Mouse (Mus musculus) adrenal gland, adult 8-10 months (tissue): ENCODE measurements at regions not wholly inside any gene's neighbourhood (a gene's known extent, or its start where the extent isn't known, plus 50 kb on each side); places are given as distances from the start of the nearest gene placed in this dataset.

ENCODE experiments used
- DNase-seq: peaks from one replicate; pipeline ENCODE4 v3.0.0; 2022

DNA sequence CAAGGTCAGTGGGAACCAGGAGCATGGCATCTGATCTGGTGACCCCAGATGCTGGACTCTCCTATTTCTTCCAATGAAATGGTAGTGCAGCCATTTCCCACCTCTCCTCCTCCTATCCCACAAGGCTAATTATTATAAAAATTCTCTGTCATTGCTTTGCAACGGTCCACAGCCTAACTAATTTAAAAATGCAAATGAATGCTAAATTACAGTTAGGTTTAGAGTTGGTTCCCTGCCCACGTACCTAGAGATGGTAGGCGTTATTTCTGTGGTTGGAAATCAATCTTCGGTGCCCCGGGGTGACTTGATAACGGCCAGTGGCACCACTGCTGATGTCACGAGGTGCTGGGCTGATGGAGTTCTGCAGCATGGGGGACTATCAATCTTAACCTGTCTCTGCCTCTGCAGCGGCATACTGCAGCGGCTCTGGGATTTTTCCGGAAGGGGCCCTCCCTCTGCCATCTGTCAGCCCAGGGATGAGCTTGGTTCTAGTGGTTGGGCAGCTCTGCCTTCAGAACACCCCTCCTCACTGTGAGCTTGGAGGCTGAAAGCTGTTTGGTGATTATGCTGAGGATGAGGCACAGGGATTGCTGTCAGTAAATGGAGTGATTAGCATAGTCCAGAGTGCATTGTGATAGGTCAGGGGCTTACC lies 66.5 kb downstream of the Nmur2 start:
- DNase-seq = no peak

DNA sequence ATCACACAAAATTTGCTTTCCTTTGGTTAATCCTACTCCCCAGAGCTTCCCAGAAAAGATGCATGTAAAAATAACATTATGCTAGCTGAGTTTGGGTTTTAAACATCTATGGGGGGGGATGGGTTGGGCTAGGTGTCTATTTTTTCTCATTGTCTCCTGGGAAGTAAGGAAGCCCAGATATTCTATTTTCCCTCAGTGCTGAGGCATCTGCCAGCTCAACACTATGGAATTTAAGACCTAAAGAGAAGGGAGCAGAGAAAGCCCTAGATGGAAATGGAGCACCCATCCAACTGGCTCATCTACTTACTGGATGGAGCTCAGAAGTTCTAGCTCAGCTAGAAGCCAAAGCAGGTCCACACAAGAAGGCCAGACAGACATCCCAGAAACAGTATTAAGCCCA lies 74.2 kb downstream of the Nmur2 start:
- DNase-seq = no peak

GRCm38 (mm10) chr11:55958372-55958771 lies 82.4 kb downstream of the Nmur2 start:
- DNase-seq = no peak

GRCm38 (mm10) chr11:55957355-55957754 lies 83.5 kb downstream of the Nmur2 start:
- no peak for DNase-seq

GRCm38 (mm10) chr11:55953696-55954095 lies 87.1 kb downstream of the Nmur2 start:
- no peak for DNase-seq

DNA sequence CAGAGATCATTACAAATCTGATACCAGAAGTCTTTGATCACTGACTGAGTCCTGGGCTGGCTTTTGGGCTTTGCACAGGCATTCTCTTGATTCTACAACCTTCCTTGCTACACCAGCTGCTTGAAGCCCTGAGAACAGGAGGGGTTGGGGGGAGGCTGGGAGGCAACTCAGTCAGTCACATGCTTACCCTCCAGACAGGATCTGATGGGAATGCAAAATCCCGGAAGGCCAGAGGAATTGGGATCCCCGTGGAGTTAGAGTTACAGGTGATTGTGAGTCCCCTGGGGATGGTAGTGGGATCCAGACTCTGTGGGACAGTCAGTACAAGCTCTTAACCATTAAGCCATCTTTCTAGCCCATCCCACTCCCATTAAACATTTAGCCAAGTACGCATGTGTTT lies 91.2 kb downstream of the Nmur2 start:
- no peak for DNase-seq

DNA sequence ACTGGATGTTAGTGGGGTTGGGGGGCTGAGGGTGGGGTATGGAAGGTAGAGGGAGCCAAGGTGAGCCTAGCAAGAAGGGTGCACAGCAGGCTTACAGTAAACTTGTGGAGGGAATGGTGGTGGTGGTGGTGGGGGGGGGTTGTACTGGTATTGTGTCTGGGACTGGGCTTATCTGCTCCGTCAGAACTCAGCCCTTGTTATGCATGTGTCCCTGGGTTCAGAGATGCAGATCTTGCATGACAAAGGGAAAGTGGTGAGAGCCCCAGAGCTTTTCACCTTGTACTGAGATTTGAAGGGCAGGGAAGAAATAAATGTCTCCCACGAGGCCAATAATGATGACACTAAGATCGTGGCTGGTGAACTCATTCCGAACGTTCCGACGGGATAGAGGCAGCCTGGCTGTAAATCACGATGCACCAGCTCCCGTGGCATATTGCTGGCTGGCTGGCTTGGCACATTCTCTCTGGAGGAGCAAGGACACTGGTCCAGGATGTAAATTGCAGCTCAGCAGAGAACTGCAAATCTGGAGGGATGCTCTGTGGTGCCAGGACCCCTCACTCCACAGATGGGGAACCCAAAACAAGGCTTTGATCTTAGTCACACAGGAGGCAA lies 94.1 kb downstream of the Nmur2 start:
- peak; percentile 71 for DNase-seq

DNA sequence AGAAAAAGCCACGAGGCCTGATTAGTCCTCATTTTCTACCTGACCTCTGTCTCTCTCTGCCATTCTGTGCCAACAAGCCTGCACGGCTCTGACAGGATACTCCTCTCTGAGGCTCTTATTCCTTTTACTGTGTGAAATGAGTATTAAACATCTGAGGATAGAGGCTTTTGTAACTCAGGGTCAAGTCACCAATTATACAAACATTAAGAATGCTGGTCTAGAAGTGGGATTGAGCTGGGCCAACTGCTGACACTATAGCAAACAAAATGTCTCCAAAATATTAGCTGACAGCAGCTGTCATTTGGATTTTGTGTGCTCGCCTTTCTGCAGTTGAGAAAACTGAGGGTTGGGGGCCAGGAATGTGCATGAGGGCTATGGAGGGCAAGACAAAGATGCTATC lies 94.8 kb downstream of the Nmur2 start:
- no peak for DNase-seq

- no peak for DNase-seq
These were observed 100.8 kb downstream of the Nmur2 start for GRCm38 (mm10) chr11:55939983-55940382.

DNA sequence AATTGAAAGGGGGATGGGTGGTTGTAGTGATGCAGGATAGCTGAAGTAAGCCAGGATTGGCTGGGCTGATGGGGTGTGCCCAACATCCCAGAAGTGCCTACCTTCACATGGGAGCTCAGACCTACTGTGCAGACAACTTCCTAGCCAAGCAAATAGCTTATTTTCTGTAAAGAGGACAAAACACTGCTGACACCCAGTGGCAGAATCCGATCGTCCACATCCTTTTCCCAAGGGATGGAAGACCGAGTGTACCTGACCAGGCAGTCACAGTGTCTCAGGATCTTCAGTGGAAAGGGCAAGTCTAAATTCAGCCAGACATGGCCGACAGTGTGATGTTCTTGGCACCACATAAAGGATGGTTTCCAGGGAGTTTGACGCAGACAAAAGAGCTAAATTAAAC lies 114.4 kb downstream of the Nmur2 start:
- DNase-seq = no peak

DNA sequence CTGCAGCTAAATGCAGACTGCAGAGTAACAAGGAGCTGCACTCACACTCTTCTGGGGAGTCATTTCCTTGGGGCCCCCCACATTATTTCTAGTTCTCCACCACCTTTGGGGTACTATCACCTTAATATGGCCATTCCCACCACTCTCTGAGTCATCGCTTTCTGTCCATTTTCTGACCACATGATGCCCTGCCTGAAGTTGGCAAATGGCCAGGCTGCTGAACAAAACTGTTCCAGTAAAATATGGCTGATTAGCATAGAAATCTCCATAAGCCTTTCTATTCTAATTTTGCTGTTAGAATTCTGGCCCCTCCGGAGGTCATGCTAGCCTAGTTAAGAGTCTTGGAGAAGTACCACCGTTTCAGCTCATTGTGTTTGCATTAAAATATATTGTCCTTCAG lies 121.7 kb downstream of the Nmur2 start:
- no peak for DNase-seq

- DNase-seq = no peak
These were observed 122.4 kb downstream of the Nmur2 start for GRCm38 (mm10) chr11:55918411-55918810.

- DNase-seq = peak; percentile 1
These were observed 143.3 kb downstream of the Nmur2 start for GRCm38 (mm10) chr11:55897506-55897905.

DNA sequence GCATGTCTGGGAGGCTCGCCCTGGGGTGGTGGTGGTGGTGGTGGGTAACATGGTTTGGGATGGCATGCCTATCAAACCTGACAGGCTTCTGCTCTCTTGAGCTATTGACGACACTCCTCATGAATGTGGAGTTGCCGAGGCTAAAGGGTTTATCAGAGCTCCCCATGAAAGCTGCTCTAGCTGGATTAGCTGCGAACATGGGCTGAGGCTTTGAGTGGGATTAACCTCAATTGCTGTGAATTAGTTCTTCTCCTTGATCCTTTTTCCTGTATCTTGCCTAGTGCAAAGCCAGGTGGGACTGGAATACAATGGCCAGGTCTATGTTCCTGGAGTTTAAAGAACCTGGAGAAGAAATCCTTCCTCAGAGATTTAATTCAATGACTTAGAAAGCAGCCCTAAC lies 150.6 kb downstream of the Nmur2 start:
- no peak for DNase-seq

DNA sequence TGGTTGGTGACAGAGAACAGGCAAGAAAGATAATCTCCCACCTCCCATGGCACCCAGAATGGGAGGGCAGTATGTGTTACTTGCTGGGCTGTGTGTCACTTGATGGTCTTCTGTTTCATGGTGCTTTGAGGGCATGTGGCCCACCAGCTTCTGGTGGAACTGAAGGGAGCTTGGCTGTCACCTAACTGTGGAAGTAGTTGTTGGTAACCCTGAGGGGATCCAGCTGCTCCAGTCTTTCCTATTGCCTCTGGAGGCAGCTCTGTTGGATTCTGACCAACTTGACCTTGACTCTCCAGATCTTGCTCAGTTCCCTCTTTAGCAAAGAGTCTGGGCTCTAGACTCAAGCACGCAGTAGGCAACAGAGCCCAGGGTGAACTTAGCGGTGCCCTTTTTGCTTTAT lies 162.2 kb downstream of the Nmur2 start:
- no peak for DNase-seq

- no peak for DNase-seq
These were observed 173.7 kb downstream of the Nmur2 start for GRCm38 (mm10) chr11:55867141-55867540.

GRCm38 (mm10) chr11:55859230-55859629 lies 181.6 kb downstream of the Nmur2 start:
- no peak for DNase-seq

DNA sequence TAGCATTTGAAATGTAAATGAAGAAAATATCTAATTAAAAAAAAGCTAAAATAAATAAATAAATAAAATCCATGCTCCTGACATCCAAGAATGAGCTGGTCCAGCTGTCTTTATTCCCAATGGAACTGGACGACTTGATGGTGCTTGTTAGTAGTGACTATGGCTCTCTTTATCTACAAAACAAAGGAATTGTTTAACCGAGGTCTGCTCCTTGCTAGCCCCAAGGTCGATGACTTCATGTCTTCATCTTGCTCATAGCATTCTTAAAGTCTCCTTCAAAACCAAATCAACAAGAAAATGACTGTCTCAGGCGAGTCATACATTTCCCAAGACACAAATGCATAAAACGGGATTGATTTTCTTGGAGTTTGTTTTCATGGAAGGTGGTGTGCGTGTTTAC lies 212.5 kb upstream of the Glra1 start:
- no peak for DNase-seq

GRCm38 (mm10) chr11:55816566-55816965 lies 208.6 kb upstream of the Glra1 start:
- no peak for DNase-seq

- DNase-seq = no peak
These were observed 202.7 kb upstream of the Glra1 start for GRCm38 (mm10) chr11:55810685-55811084.

DNA sequence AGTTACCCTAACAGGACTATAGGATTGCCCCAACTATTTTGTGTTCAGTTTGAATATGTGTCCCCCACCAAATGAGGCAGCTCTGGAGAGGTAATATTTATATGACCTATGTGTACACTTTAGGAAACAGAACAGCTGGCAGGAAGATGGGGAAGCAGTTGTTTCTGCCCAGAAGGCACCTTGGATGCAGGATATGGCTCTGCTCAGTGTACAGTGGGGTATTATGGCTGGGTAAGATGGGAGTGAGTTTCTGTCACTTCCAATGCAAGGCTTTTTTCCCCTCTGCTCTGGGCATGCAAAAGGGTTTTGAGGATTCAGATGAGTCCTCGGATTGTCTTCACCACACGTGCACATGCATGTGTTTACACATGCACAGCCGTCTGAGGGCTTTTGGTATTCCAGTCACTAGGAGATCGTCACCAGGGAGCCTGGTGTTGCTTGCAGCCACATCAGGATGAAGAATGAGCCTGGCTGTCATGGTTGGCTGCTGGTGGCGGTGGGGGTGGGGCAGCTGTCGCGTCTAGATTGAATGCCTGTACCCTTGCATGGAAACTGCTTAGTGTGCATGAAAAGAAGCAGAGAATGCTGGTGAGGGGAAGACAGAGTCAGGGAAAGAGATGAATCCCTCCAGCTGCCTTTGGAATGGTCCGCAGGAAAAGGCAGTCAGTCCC lies 183.3 kb upstream of the Glra1 start:
- no peak for DNase-seq

DNA sequence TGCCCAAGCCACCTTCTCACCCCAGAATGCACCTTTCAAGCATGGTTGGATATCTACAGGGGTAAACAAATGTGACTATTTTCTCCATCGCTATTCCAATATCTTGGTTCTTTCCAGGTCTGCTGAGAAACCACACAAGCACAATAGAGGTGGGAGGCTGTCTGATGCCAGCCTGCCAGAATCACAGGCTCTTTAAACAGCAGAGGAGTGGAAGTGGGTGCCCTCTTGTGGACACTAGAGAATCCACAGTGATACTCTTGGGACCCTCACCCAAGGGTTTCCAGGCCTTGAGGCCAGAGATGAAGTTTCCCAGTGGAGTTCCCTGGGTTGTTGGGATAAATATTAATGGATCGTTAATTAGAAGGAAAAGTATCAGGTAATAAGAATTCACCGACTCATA lies 181.6 kb upstream of the Glra1 start:
- no peak for DNase-seq

- DNase-seq = no peak
These were observed 173.0 kb upstream of the Glra1 start for GRCm38 (mm10) chr11:55781044-55781443.

DNA sequence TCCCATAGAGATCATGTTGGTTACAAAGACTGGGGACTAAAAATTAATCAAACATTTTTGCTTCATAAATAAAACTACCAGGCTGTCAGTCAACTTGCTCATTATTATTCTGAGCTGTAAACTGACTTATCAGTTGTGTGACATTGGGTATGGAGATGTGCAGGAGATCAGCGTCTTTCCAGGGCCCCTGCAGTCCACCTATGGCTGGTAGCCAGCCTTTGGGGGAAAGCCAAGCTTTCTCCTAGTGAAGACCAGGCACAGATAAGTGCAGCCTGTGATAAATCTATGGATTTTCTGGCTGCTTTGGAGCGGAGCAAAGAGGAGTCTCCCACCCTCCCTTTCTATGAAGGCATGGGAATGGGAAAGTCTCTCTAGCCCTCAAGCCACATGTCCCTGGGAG lies 172.0 kb upstream of the Glra1 start:
- no peak for DNase-seq
